Mouse (Mus musculus) yolk sac, embryonic 10.5 days (tissue): Measurements from ENCODE around the gene Ppara.

ENCODE experiments used
- DNase-seq: peaks from one replicate; pipeline ENCODE4 v3.0.0-alpha.2; 2017; ENCODE audit warnings: low spot score

The Ppara gene

DNA sequence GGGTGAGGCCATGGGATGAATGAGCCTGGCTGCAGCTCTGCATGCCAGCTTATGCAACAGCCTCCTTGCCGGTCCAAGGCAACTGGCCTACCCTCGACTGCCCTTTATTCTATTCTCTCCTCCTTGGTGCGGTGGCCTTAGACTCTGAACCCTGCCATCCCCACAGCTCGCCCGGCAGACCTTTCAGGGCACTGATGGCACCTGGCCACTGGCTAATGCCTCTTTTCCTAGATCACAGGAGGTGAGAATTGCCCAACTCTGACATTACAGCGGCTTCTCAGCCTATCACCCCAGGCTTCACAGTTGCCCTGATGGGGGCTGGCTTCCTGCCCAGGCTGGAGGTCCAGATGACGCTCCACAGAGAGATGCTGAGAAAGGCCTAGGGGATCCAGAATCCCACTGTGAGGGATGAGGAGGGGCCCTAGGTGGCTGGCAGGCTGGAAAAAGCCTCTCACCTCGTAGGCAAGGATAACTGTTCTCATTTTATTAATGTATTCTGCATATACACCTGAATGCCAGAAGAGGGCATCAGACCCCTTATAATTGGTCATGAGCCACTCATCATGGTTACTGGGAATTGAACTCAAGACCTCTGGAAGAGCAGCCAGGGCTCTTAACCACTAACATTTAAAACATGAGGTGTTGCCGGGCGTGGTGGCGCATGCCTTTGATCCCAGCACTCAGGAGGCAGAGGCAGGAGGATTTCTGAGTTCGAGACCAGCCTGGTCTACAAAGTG, 117.0 kb downstream of the Ppara start:
- no peak for DNase-seq
